Mouse (Mus musculus) embryonic facial prominence, embryonic 15.5 days (tissue): ENCODE measurements at regions not wholly inside any gene's neighbourhood (a gene's known extent, or its start where the extent isn't known, plus 50 kb on each side); places are given as distances from the start of the nearest gene placed in this dataset.

Experiments
- ATAC-seq: fragments of 200-750 bp; cut with Nextera tagmentation; 2 replicates; pipeline ENCODE4 v1.8.0; 2017; ENCODE audit warnings: low read depth, moderate TSS enrichment; ENCODE audit not compliant: insufficient number of reproducible peaks, low FRiP score, low TSS enrichment
- H3K27ac ChIP-seq: fragments of 300-500 bp; sonication (generic); replicated peaks from 2 replicates; pipeline ENCODE4 v1.5.1; 2015; ENCODE audit warnings: mild to moderate bottlenecking, inconsistent platforms
- H3K27me3 ChIP-seq: fragments of 300-500 bp; sonication (generic); 2 replicates; pipeline ENCODE4 v1.6.1; 2015; ENCODE audit warnings: inconsistent platforms
- H3K36me3 ChIP-seq: fragments of 300-500 bp; sonication (generic); 2 replicates; pipeline ENCODE4 v1.6.1; 2015; ENCODE audit warnings: mild to moderate bottlenecking, inconsistent platforms
- H3K4me1 ChIP-seq: fragments of 300-500 bp; sonication (generic); 2 replicates; pipeline ENCODE4 v1.6.1; 2015; ENCODE audit warnings: inconsistent platforms
- H3K4me2 ChIP-seq: fragments of 300-500 bp; sonication (generic); replicated peaks from 2 replicates; pipeline ENCODE4 v1.6.1; 2015; ENCODE audit warnings: mild to moderate bottlenecking, inconsistent platforms
- H3K4me3 ChIP-seq: fragments of 300-500 bp; sonication (generic); replicated peaks from 2 replicates; pipeline ENCODE4 v1.5.1; 2015; ENCODE audit warnings: mild to moderate bottlenecking, inconsistent platforms
- H3K9ac ChIP-seq: fragments of 300-500 bp; sonication (generic); 2 replicates; pipeline ENCODE4 v1.6.1; 2015; ENCODE audit warnings: inconsistent platforms
- H3K9me3 ChIP-seq: fragments of 300-500 bp; sonication (generic); replicated peaks from 2 replicates; pipeline ENCODE4 v1.6.1; 2016; ENCODE audit warnings: inconsistent platforms
- WGBS: fragments of 180-500 bp; shearing (Covaris S2); methylation state at CpG from one replicate; pipeline ENCODE4 v1.1.7; 2015; 5-methylcytosine and 5-hydroxymethylcytosine counted together

- ATAC-seq = 0 out of 2 replicates have a peak, but pooled peaks have one; percentile 57
- WGBS = 83% methylated on average over 2 of the region's 2 CpGs
Measured at GRCm38 (mm10) chr5:43146928-43147327, 86.0 kb upstream of the Cpeb2 start.

GRCm38 (mm10) chr5:43148486-43148885 is 84.5 kb upstream of the Cpeb2 start:
- no peak overlapping the region for H3K9ac ChIP-seq
- no peak overlapping the region for H3K4me2 ChIP-seq
- WGBS = 49% methylated on average over 9 of the region's 9 CpGs
- H3K4me1 ChIP-seq = 0 out of 2 replicates have a peak, but pooled peaks cover 4% of the 10 kb centered on the region
- no peak overlapping the region for H3K4me3 ChIP-seq
- H3K36me3 ChIP-seq = no peaks in the 10 kb centered on the region
- ATAC-seq = no peak
- no peak overlapping the region for H3K27ac ChIP-seq
- no peaks in the 10 kb centered on the region for H3K9me3 ChIP-seq
- no peaks in the 10 kb centered on the region for H3K27me3 ChIP-seq

More at GRCm38 (mm10) chr5:43146928-43147327, 86.0 kb upstream of the Cpeb2 start:
- Histone ChIP-seq H3K4me3 (no peak overlapping the region), H3K4me2 (no peak overlapping the region), H3K4me1 (0 out of 2 replicates have a peak, but pooled peaks cover 4% of the 10 kb centered on the region), H3K27ac (no peak overlapping the region), H3K36me3 (no peaks in the 10 kb centered on the region), H3K9me3 (no peaks in the 10 kb centered on the region), H3K9ac (no peak overlapping the region), H3K27me3 (no peaks in the 10 kb centered on the region)

GRCm38 (mm10) chr5:43149559-43149958 is 83.4 kb upstream of the Cpeb2 start:
- Histone ChIP-seq H3K9ac (no peak overlapping the region), H3K27ac (no peak overlapping the region), H3K4me1 (0 out of 2 replicates have a peak, but pooled peaks cover 4% of the 10 kb centered on the region), H3K4me3 (no peak overlapping the region), H3K36me3 (no peaks in the 10 kb centered on the region), H3K4me2 (no peak overlapping the region), H3K9me3 (no peaks in the 10 kb centered on the region), H3K27me3 (no peaks in the 10 kb centered on the region)
- 48% methylated on average over 4 of the region's 4 CpGs for WGBS
- no peak for ATAC-seq

- Histone ChIP-seq H3K4me3 (no peak overlapping the region), H3K9me3 (no peaks in the 10 kb centered on the region), H3K4me1 (0 out of 2 replicates have a peak, but pooled peaks cover 4% of the 10 kb centered on the region), H3K9ac (no peak overlapping the region), H3K4me2 (no peak overlapping the region), H3K27me3 (no peaks in the 10 kb centered on the region), H3K27ac (no peak overlapping the region), H3K36me3 (no peaks in the 10 kb centered on the region)
- ATAC-seq = no peak
- 51% methylated on average over 3 of the region's 3 CpGs for WGBS
Measured at GRCm38 (mm10) chr5:43151099-43151774, 81.7 kb upstream of the Cpeb2 start.

- Histone ChIP-seq H3K9me3 (no peaks in the 10 kb centered on the region), H3K9ac (no peak overlapping the region), H3K4me2 (no peak overlapping the region), H3K27ac (no peak overlapping the region), H3K36me3 (no peaks in the 10 kb centered on the region), H3K4me1 (0 out of 2 replicates have a peak, but pooled peaks cover 4% of the 10 kb centered on the region), H3K27me3 (no peaks in the 10 kb centered on the region), H3K4me3 (no peak overlapping the region)
- no peak for ATAC-seq
- WGBS = 21% methylated on average over 8 of the region's 8 CpGs
Measured at GRCm38 (mm10) chr5:43152119-43152611, 80.8 kb upstream of the Cpeb2 start.

GRCm38 (mm10) chr5:43152881-43153280 is 80.1 kb upstream of the Cpeb2 start:
- 39% methylated on average over 1 of the region's 1 CpGs for WGBS
- no peak overlapping the region for H3K4me3 ChIP-seq
- ATAC-seq = no peak
- 0 out of 2 replicates have a peak, but pooled peaks cover 4% of the 10 kb centered on the region for H3K4me1 ChIP-seq
- no peak overlapping the region for H3K9ac ChIP-seq
- no peak overlapping the region for H3K27ac ChIP-seq
- no peaks in the 10 kb centered on the region for H3K27me3 ChIP-seq
- no peak overlapping the region for H3K4me2 ChIP-seq
- no peaks in the 10 kb centered on the region for H3K9me3 ChIP-seq
- no peaks in the 10 kb centered on the region for H3K36me3 ChIP-seq

GRCm38 (mm10) chr5:43156771-43157170 is 76.2 kb upstream of the Cpeb2 start:
- H3K27me3 ChIP-seq = no peaks in the 10 kb centered on the region
- H3K4me2 ChIP-seq = no peak overlapping the region
- no peak overlapping the region for H3K4me3 ChIP-seq
- H3K36me3 ChIP-seq = no peaks in the 10 kb centered on the region
- no peaks in the 10 kb centered on the region for H3K9me3 ChIP-seq
- 79% methylated on average over 3 of the region's 3 CpGs for WGBS
- no peak overlapping the region for H3K27ac ChIP-seq
- ATAC-seq = no peak
- H3K9ac ChIP-seq = no peak overlapping the region
- H3K4me1 ChIP-seq = no peaks in the 10 kb centered on the region

GRCm38 (mm10) chr5:43160140-43160539 is 72.8 kb upstream of the Cpeb2 start:
- H3K36me3 ChIP-seq = no peaks in the 10 kb centered on the region
- H3K27ac ChIP-seq = no peak overlapping the region
- H3K4me3 ChIP-seq = no peak overlapping the region
- no peaks in the 10 kb centered on the region for H3K4me1 ChIP-seq
- WGBS = 76% methylated on average over 6 of the region's 6 CpGs
- H3K9ac ChIP-seq = no peak overlapping the region
- no peak for ATAC-seq
- H3K9me3 ChIP-seq = no peaks in the 10 kb centered on the region
- H3K4me2 ChIP-seq = no peak overlapping the region
- H3K27me3 ChIP-seq = no peaks in the 10 kb centered on the region

GRCm38 (mm10) chr5:43181475-43181874 is 51.5 kb upstream of the Cpeb2 start:
- 52% methylated on average over 8 of the region's 8 CpGs for WGBS
- H3K4me2 ChIP-seq = no peak overlapping the region
- H3K4me3 ChIP-seq = no peak overlapping the region
- H3K9me3 ChIP-seq = no peaks in the 10 kb centered on the region
- no peak for ATAC-seq
- no peak overlapping the region for H3K27ac ChIP-seq
- no peaks in the 10 kb centered on the region for H3K4me1 ChIP-seq
- no peaks in the 10 kb centered on the region for H3K27me3 ChIP-seq
- no peaks in the 10 kb centered on the region for H3K36me3 ChIP-seq
- H3K9ac ChIP-seq = no peak overlapping the region
